Mouse (Mus musculus): ENCODE data around the gene Il6ra.

- TF ChIP-seq CTCF (IDR thresholded peaks at IDR 0.05; ENCODE audit: low read depth, low read length): no peak
- no peak for TF ChIP-seq GATA2 (IDR thresholded peaks at IDR 0.05; ENCODE audit: borderline replicate concordance, low read depth, low read length)
- no peak for TF ChIP-seq TAL1 (conservative IDR thresholded peaks at IDR 0.05; ENCODE audit: low read depth, low read length)
- TF ChIP-seq GATA1 (IDR thresholded peaks at IDR 0.05; ENCODE audit: borderline replicate concordance, low read length): no peak
Measured at GRCm38 (mm10) chr3:89917408-89917807, 4.4 kb upstream of the Il6ra start.

Measured in G1E (cell line).